Mouse (Mus musculus) embryonic facial prominence, embryonic 11.5 days (tissue): ENCODE data around the gene Xrcc1. TPM values are rescaled to one million over a fixed set of nuclear protein-coding genes. Genes with fewer than 3 reads are reported as not detected.

ENCODE experiments used
- ATAC-seq: fragments of 200-750 bp; cut with Nextera tagmentation; replicated peaks from 2 replicates; pipeline ENCODE4 v1.8.0; 2017; ENCODE audit warnings: low read depth; ENCODE audit not compliant: insufficient number of reproducible peaks, low FRiP score, low TSS enrichment
- DNase-seq: peaks from one replicate; pipeline ENCODE4 v3.0.0-alpha.2; 2015; ENCODE audit warnings: low spot score
- H3K27ac ChIP-seq: fragments of 300-500 bp; sonication (generic); replicated peaks from 2 replicates; pipeline ENCODE4 v1.5.1; 2014; ENCODE audit warnings: mild to moderate bottlenecking, low read depth, low read length, control low read depth
- H3K27me3 ChIP-seq: fragments of 300-500 bp; sonication (generic); 2 replicates; pipeline ENCODE4 v1.6.1; 2014; ENCODE audit warnings: mild to moderate bottlenecking, low read length, moderate library complexity, mixed read lengths; ENCODE audit not compliant: control insufficient read depth, insufficient read depth
- H3K36me3 ChIP-seq: fragments of 300-500 bp; sonication (generic); replicated peaks from 2 replicates; pipeline ENCODE4 v1.6.1; 2014; ENCODE audit warnings: low read depth, mild to moderate bottlenecking, low read length, moderate library complexity, mixed read lengths; ENCODE audit not compliant: control insufficient read depth, insufficient read depth
- H3K4me1 ChIP-seq: fragments of 300-500 bp; sonication (generic); 2 replicates; pipeline ENCODE4 v1.6.1; 2014; ENCODE audit warnings: low read length, mixed read lengths; ENCODE audit not compliant: control insufficient read depth, insufficient read depth
- H3K4me2 ChIP-seq: fragments of 300-500 bp; sonication (generic); 2 replicates; pipeline ENCODE4 v1.6.1; 2014; ENCODE audit warnings: low read depth, mild to moderate bottlenecking, control low read depth, low read length, moderate library complexity
- H3K4me3 ChIP-seq: fragments of 300-500 bp; sonication (generic); 2 replicates; pipeline ENCODE4 v1.5.1; 2014; ENCODE audit warnings: low read depth, low read length, control low read depth
- H3K9ac ChIP-seq: fragments of 300-500 bp; sonication (generic); replicated peaks from 2 replicates; pipeline ENCODE4 v1.6.1; 2014; ENCODE audit warnings: mild to moderate bottlenecking, control low read depth, low read length
- H3K9me3 ChIP-seq: fragments of 300-500 bp; sonication (generic); replicated peaks from 2 replicates; pipeline ENCODE4 v1.6.1; 2016; ENCODE audit warnings: mild to moderate bottlenecking, low read length, inconsistent platforms, mixed read lengths; ENCODE audit not compliant: control insufficient read depth
- WGBS: fragments of 180-500 bp; shearing (Covaris S2); extraction: QIAGEN DNeasy Blood & Tissue Kit; methylation state at CpG from one replicate; pipeline ENCODE4 v1.1.7; 2014; 5-methylcytosine and 5-hydroxymethylcytosine counted together
- polyA plus RNA-seq: library from polyadenylated mRNA; unstranded; fragments of >200 nt; fragmentation: Nextera tagmentation; extraction: Ambion mirVana; gene quantifications from 2 replicates; pipeline ENCODE4 v1.2.1, GENCODE M21; 2014

Gene Xrcc1
- polyA plus RNA-seq = 99.0 and 111 TPM in 2 replicates

DNA sequence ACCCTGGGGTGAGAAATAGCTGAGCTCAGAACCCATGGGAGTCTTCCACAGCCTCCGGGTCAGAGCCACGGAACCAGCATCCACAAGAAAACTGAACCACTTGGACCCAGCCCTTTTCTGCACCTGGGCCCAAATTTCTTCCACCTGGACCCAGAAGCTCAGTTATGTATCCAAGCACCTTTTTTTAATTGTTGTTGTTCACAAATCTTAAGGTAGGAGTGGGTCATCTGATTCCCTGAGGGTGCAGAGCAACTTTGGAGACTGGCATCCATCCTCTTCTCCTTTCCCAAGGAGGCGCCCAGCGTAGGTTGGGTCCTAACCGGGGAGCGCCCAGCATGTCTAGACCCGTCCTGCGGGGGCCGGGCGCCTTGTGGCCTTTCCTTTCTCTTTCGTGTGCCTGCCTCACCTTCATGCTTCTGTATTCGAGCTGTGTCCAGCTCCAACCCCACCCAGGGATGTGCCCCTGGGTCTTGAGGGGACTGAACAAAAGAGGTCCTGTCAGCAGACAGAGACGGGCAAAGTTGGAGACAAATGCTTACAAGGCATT is at the start of gene Xrcc1, which contains the start of gene Pinlyp:
Xrcc1 (plus strand) TSS at position 222 of the 547 bp plus-strand sequence.
Pinlyp (minus strand) TSS at position 51 of the 547 bp plus-strand sequence.
- peak within 1 kb of the TSS; percentile 83 for H3K9ac ChIP-seq
- peak within 1 kb of the TSS; percentile 65 for H3K4me2 ChIP-seq
- H3K27ac ChIP-seq = peak within 1 kb of the TSS; percentile 7; the same call in 1 of the 2 replicates
- H3K27me3 ChIP-seq = no peaks in the 10 kb centered on the region
- peaks cover 3% of the 10 kb centered on the region for H3K4me1 ChIP-seq
- H3K4me3 ChIP-seq = peak within 1 kb of the TSS; percentile 85
- ATAC-seq (0 out of 2 replicates have a peak, but pooled peaks have one; percentile 1), DNase-seq (no peak)
- no peaks in the 10 kb centered on the region; the same call in 1 of the 2 replicates for H3K36me3 ChIP-seq
- 37% methylated on average over 13 of the region's 13 CpGs for WGBS
- H3K9me3 ChIP-seq = no peaks in the 10 kb centered on the region

DNA sequence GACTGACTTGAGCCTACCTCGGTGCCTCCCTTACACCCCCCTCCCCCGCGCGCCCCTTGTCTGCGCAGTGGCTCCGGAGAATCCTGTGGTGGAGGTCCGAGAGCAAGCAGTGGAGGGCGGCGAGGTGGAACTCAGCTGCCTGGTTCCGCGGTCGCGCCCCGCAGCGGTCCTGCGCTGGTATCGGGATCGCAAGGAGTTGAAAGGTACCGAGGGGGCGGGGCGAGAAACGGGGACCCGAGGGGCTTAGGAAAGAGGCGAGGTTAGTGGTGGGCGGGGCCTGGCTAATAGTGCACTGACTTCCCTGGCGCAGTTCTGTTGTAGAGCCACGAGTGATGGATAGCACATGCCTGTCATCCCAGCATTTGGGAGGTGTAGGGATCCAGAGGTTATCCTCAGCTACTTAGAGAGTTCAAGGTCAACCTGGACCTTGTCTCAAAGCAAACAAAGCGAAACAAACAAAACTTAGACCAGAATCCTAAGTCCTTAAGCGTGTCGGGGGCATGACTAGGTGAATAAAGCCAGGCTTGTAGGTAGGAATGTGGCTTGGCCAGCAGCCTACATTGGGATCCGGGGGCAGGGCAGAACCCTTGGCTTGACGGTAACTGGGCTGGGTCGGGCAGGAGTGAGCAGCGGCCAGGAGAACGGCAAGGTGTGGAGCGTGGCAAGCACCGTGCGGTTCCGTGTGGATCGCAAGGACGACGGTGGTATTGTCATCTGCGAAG is 46.1 kb upstream of the Xrcc1 start:
- WGBS = 14% methylated on average over 42 of the region's 43 CpGs
- H3K9ac ChIP-seq = peak overlapping the region; percentile 47
- DNase-seq = peak; percentile 63

DNA sequence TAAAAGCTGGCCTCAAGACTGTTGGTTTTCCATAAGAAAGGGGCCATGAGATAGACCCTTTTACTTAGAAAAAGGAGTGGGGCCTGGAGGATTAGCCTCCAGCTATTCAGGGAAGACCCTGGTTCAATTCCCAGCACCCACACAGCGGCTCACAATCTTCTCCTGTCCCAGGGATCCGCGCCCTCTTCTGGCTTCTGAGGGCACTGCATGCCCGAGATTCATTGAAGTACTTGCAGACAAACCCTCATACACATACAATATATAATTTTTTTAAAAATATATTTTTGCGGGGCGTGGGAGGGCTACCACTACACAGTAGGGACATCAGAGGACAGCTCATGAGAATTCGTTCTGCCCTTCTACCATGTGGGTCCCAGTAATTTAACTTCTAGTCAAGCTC is 45.2 kb upstream of the Xrcc1 start:
- H3K36me3 ChIP-seq = no peaks in the 10 kb centered on the region
- 17% methylated on average over 7 of the region's 7 CpGs for WGBS
- H3K4me2 ChIP-seq = no peak overlapping the region
- H3K4me1 ChIP-seq = peaks cover 2% of the 10 kb centered on the region; the same call in 1 of the 2 replicates
- no peak overlapping the region for H3K27ac ChIP-seq
- DNase-seq = peak; percentile 56
- ATAC-seq = no peak
- no peak overlapping the region for H3K4me3 ChIP-seq
- peaks cover 23% of the 10 kb centered on the region for H3K27me3 ChIP-seq
- no peaks in the 10 kb centered on the region for H3K9me3 ChIP-seq
- H3K9ac ChIP-seq = no peak overlapping the region

More for the DNA sequence above, 46.1 kb upstream of the Xrcc1 start:
- Histone ChIP-seq H3K4me2 (peak overlapping the region; percentile 59), H3K4me3 (peak overlapping the region; percentile 24; the same call in 1 of the 2 replicates), H3K4me1 (peaks cover 2% of the 10 kb centered on the region; the same call in 1 of the 2 replicates), H3K27ac (no peak overlapping the region), H3K9me3 (no peaks in the 10 kb centered on the region), H3K36me3 (no peaks in the 10 kb centered on the region), H3K27me3 (peaks cover 23% of the 10 kb centered on the region)
- ATAC-seq = peak; percentile 61

DNA sequence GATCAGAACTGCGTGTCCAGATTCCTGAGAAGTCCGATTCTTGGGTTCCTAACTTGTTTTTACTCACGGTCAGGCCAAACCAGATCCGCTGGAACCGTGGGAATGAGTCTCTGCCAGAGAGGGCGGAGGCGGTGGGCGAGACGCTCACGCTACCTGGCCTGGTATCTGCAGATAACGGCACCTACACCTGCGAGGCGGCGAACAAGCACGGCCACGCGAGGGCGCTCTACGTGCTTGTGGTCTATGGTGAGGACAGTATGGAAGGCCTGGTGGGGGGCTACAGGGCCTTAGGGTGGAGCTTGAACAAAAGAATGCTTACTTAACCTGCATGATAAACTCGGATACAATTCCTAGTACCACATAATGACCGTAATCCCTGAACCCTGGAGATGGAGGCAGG is 44.6 kb upstream of the Xrcc1 start:
- no peaks in the 10 kb centered on the region for H3K36me3 ChIP-seq
- 41% methylated on average over 21 of the region's 21 CpGs for WGBS
- no peak overlapping the region for H3K4me3 ChIP-seq
- H3K9me3 ChIP-seq = no peaks in the 10 kb centered on the region
- peaks cover 23% of the 10 kb centered on the region for H3K27me3 ChIP-seq
- H3K4me1 ChIP-seq = peaks cover 2% of the 10 kb centered on the region; the same call in 1 of the 2 replicates
- no peak overlapping the region for H3K27ac ChIP-seq
- H3K9ac ChIP-seq = no peak overlapping the region
- ATAC-seq (no peak), DNase-seq (no peak)
- no peak overlapping the region for H3K4me2 ChIP-seq

DNA sequence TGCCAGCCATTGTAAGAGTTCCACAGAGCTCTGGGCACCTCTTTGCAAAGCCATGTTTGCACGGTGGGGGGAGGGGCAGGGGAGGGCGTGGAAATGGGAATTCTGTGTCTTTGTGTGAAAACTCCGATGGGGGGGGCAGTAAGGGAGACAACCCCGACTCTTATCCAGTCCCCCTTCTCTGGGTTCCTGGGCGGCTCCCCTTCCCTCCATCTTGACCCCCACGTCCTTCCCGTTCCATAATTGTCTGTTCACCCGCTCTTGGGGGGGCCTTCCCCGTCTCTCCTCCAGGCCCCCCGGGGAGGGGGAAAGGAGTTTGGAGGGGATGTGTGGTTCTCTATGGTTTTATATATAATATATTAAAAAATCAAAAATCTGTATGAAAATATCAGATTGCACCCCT is 42.1 kb upstream of the Xrcc1 start:
- Histone ChIP-seq H3K4me2 (peak overlapping the region; percentile 4; the same call in 1 of the 2 replicates), H3K27ac (no peak overlapping the region), H3K4me3 (no peak overlapping the region), H3K27me3 (peaks cover 17% of the 10 kb centered on the region), H3K4me1 (peaks cover 2% of the 10 kb centered on the region; the same call in 1 of the 2 replicates), H3K36me3 (no peaks in the 10 kb centered on the region), H3K9ac (no peak overlapping the region), H3K9me3 (no peaks in the 10 kb centered on the region)
- DNase-seq (no peak), ATAC-seq (no peak)
- WGBS = 37% methylated on average over 9 of the region's 10 CpGs

DNA sequence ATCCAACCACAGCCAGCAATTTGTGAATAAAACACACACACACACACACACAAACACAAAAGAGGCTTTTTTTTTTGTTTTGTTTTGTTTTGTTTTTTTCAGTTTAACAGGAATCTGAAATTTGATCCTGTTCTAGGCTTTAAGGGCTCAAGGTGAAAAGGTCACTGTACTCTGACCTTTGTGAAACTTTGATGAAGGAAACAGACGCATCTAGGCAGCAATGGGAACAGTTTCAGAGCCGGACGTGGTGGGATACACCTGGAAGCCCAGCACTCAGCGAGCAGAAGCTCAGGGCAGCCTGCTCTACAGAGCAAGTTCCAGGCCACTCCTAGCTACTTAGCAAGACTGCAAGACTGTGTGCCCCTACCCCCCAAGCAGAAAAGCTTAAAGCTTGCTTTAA is 41.2 kb upstream of the Xrcc1 start:
- no peak overlapping the region for H3K4me3 ChIP-seq
- WGBS = 7% methylated on average over 4 of the region's 4 CpGs

DNA sequence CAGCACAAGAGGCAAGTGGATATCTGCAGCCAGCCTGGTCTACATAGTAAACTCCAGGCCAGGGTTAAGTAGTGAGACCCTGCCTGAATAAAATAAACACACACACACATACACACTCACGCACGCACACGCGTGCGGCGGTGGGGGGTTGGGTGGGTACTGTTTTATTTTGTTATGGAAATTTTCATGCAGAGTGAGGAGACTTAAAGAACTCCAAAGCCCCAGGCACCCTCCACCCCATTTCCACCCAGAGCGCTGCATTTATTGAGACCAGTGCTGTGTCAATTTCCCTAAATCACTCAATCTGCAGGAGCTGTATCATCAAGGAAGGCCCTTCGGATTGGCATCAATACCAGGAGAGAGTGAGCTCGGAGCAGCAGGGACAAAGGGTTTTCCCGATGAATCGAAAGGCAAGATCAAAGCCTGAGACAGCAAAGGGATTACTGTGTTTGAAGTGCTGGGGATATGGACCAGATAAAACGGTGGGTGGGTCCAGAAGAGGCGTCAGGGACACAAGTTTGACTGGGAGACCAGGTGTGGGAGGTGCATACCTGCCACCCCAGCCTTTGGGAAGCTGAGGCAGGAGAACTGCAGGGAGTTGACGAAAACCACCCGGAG is 40.5 kb upstream of the Xrcc1 start:
- Histone ChIP-seq H3K9ac (no peak overlapping the region), H3K27ac (no peak overlapping the region), H3K4me1 (no peaks in the 10 kb centered on the region; the same call in 1 of the 2 replicates), H3K9me3 (no peaks in the 10 kb centered on the region), H3K27me3 (peaks cover 3% of the 10 kb centered on the region; the same call in 1 of the 2 replicates), H3K36me3 (no peaks in the 10 kb centered on the region), H3K4me2 (no peak overlapping the region), H3K4me3 (no peak overlapping the region)
- ATAC-seq (no peak), DNase-seq (no peak)
- 21% methylated on average over 15 of the region's 15 CpGs for WGBS

More for the DNA sequence above, 41.2 kb upstream of the Xrcc1 start:
- Histone ChIP-seq H3K4me2 (no peak overlapping the region), H3K27me3 (peaks cover 9% of the 10 kb centered on the region), H3K9me3 (no peaks in the 10 kb centered on the region), H3K27ac (no peak overlapping the region), H3K4me1 (no peaks in the 10 kb centered on the region; the same call in 1 of the 2 replicates), H3K9ac (no peak overlapping the region), H3K36me3 (no peaks in the 10 kb centered on the region)
- no peak for DNase-seq
- no peak for ATAC-seq
